8 mouse cellular contexts compared by ENCODE assay signal in genomic region chr4:149048625-149049228, GRCm38 (mm10). TPM values are rescaled to one million over a fixed set of nuclear protein-coding genes. Genes with fewer than 3 reads are reported as not detected.
A peak's percentile ranks its signal among the peaks of the same experiment; 100 is the strongest.
DNase-seq lines count a peak whose midpoint lies in the region; ATAC-seq and TF ChIP-seq lines count a peak whose summit lies in the region.

No protein-coding gene starts in this region.

- no peak overlapping the region for H3K4me2 ChIP-seq in forebrain, embryonic 16.5 days (ENCODE audit: low read length)

- no peak overlapping the region for H3K4me3 ChIP-seq in forebrain, embryonic 16.5 days (replicated peaks; ENCODE audit: low read length)
- no peak overlapping the region for H3K4me3 ChIP-seq in kidney, adult 2 months (ENCODE audit: insufficient read depth, low read depth, low read length)

- 25% methylated on average over 10 of the region's 10 CpGs for WGBS in forebrain, embryonic 16.5 days
- WGBS in kidney, adult 2 months: 14% methylated on average over 10 of the region's 10 CpGs

- no peak for TF ChIP-seq POLR2A in kidney, adult 2 months (IDR thresholded peaks at IDR 0.05; ENCODE audit: low read depth, low read length)

- no peak overlapping the region for H3K27ac ChIP-seq in forebrain, embryonic 16.5 days (ENCODE audit: low read length)
- H3K27ac ChIP-seq in kidney, adult 2 months (ENCODE audit: insufficient read depth, low read depth, low read length): peak overlapping the region; percentile 44

- H3K36me3 ChIP-seq in forebrain, embryonic 16.5 days (ENCODE audit: control insufficient read depth, insufficient read depth): no peaks in the 10 kb centered on the region
- no peaks in the 10 kb centered on the region for H3K36me3 ChIP-seq in kidney, adult 2 months (ENCODE audit: control insufficient read depth, insufficient read depth, low read length)

- peaks cover 20% of the 10 kb centered on the region for H3K4me1 ChIP-seq in forebrain, embryonic 16.5 days (replicated peaks; ENCODE audit: control insufficient read depth, insufficient read depth, low read length)
- H3K4me1 ChIP-seq in kidney, adult 2 months (ENCODE audit: control insufficient read depth, insufficient read depth, low read length): peaks cover 27% of the 10 kb centered on the region

- H3K9ac ChIP-seq in forebrain, embryonic 16.5 days (replicated peaks; ENCODE audit: low read depth, low read length): no peak overlapping the region

- intact Hi-C loops in gastrocnemius, postnatal 14 days (cut with DNase I; ENCODE audit: low total_unique reads): no loop called here

- TF ChIP-seq CTCF in kidney, adult 2 months (conservative IDR thresholded peaks at IDR 0.05; ENCODE audit: insufficient read depth, insufficient read length, low read depth, low read length): no peak

- DNase-seq in gastrocnemius, postnatal 14 days: peak; percentile 22
- DNase-seq in gastrocnemius, adult 8-10 months (ENCODE audit: low spot score in 2 of 2): no peak
- DNase-seq in kidney, adult 2 months: peak; percentile 39
- peak; percentile 45 for DNase-seq in lung, postnatal 36 days
- DNase-seq in thymus, postnatal 25 days: peak; percentile 42
- no peak for DNase-seq in urinary bladder, postnatal 36 days (ENCODE audit: low spot score in 2 of 2)
- no peak for DNase-seq in T-cell, adult 2 months (ENCODE audit: low spot score)

- no peaks in the 10 kb centered on the region for H3K27me3 ChIP-seq in forebrain, embryonic 16.5 days (replicated peaks; ENCODE audit: control insufficient read depth, insufficient read depth, low read length)
- H3K27me3 ChIP-seq in kidney, adult 2 months (replicated peaks; ENCODE audit: control insufficient read depth, insufficient read depth, low read length): no peaks in the 10 kb centered on the region

- 0 out of 2 replicates have a peak, but pooled peaks have one; percentile 31 for ATAC-seq in forebrain, embryonic 16.5 days

- H3K9me3 ChIP-seq in forebrain, embryonic 16.5 days (ENCODE audit: control insufficient read depth, low read length): no peaks in the 10 kb centered on the region

RNA-seq across cellular contexts. Expression of gene Pex14, which starts 50.9 kb away (rescaled TPM):
- 10 to 100 TPM; 19.4 to 20.5 TPM for total RNA-seq in gastrocnemius, postnatal 14 days (2021)
- total RNA-seq in gastrocnemius, adult 8-10 months (2022): 10 to 100 TPM; 21.1 to 23.9 (median 23.4) TPM
- polyA plus RNA-seq in forebrain, embryonic 16.5 days (2015; fragmentation: Nextera tagmentation; extraction: Ambion mirVana): 53.7 and 56.9 TPM in 2 replicates
- polyA plus RNA-seq in kidney, adult 2 months (2012; rRNA removed): 49.3 and 55.0 TPM in 2 replicates

RNA-seq across cellular contexts. Expression of gene Dffa, which starts 55.2 kb away (rescaled TPM):
- total RNA-seq in gastrocnemius, postnatal 14 days (2021): 10 to 100 TPM; 43.4 to 47.4 TPM
- total RNA-seq in gastrocnemius, adult 8-10 months (2022): 10 to 100 TPM; 71.6 to 76.6 (median 74.8) TPM
- polyA plus RNA-seq in forebrain, embryonic 16.5 days (2015; fragmentation: Nextera tagmentation; extraction: Ambion mirVana): 24.0 and 26.3 TPM in 2 replicates
- 20.1 and 20.8 TPM in 2 replicates for polyA plus RNA-seq in kidney, adult 2 months (2012; rRNA removed)

Comparison
In these comparisons a context has a peak if more than half of its experiments do, and no peak if none do; other contexts are left out.
1. DNase-seq: peak in gastrocnemius, postnatal 14 days (single experiment), kidney, adult 2 months (single experiment), lung, postnatal 36 days (single experiment) and thymus, postnatal 25 days (single experiment); none in gastrocnemius, adult 8-10 months (0 of 2), urinary bladder, postnatal 36 days (0 of 2) and T-cell, adult 2 months (single experiment).